Mouse (Mus musculus): ENCODE results near the gene Nup93. TPM values are rescaled to one million over a fixed set of nuclear protein-coding genes. Genes with fewer than 3 reads are reported as not detected.
"Not testable (repeated sequence)": the region's sequence is repeated elsewhere in the genome, so short reads cannot be mapped to it uniquely, and the experiment has no call there.

Gene Nup93
- 10 to 100 TPM; 44.3 to 52.6 TPM for total RNA-seq (2021)
- long read RNA-seq, transcript Nup93-201 (22 exons, 2,707 nt) = major isoform, 21 of 33 reads
- long read RNA-seq, partial matches to known transcripts = 0 of 33 reads
- long read RNA-seq, other reads (novel, unspliced or antisense) = 11 of 33 reads

GRCm38 (mm10) chr8:94214252-94215173, at the start of gene Nup93:
Gene Nup93, plus strand, starts transcription at chr8:94214564.
- DNase-seq (ENCODE audit: low spot score in 2 of 2) = peak; percentile 98 to 99

DNA sequence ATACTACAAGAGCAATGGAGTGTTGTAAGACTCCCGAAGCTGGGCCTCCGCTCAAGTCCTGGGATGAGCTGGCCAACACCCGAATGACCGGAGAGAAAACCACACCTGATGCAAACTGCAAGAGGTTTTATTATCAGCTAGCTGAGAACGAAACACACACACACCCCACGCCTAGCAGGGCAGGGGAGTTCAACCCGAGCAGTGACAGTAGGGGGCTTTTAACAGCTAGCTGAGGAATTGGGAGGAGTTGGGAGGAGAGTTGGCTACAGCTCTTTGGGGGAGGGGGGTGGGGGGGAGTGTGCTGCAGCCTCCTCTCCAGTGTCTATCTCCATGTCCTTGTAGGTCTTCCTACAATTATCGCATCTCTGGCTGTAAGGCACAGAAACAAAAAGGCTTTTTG, 48.6 kb upstream of the Nup93 start:
- not testable (repeated sequence) for DNase-seq (ENCODE audit: low spot score in 2 of 2)

DNA sequence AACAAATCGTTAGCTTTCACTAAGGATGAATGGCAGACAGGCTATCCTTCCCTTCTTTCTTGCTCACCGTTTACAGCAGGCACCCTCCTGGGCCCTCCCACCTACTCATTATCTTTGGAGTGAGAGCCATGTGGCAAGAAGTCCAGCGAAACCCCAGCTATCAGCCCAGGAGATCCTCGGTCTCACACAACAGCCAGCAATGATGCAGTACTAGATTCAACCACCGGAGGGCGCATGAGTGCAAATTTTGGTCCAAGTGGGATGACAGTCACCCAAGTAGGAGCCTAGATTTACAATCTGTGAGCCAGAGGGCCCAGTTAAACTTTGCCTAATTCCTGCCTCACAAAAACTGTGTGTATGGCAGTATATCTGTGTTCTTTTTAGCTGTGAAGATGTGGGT, 47.1 kb upstream of the Nup93 start:
- peak; percentile 89 to 98 for DNase-seq (ENCODE audit: low spot score in 2 of 2)

- DNase-seq (ENCODE audit: low spot score in 2 of 2) = no peak
Observed at GRCm38 (mm10) chr8:94169547-94169946, 44.8 kb upstream of the Nup93 start.

DNA sequence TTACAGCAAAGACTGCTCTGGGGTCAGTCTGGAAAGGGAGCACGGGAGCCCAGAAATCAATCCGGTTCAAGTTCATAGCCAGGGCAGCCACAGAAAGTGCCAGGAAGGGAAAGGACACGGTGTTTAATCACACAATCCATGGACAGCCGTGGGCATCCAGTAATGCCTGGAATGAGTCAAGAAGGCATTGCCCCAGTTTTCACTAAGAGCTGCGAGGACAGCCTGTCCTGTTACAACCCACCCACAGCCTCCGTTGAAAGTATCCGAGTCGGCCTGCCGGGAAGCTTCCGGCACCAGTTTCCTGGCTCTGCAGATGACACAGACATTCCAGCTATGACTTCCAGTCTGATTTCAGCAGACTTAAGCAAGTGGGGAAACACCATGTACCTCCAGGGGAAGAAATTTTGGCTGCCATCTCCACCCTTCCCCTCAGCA, 43.0 kb upstream of the Nup93 start:
- DNase-seq (ENCODE audit: low spot score in 2 of 2) = peak in 1 of 2 experiments; percentile 60

- DNase-seq (ENCODE audit: low spot score in 2 of 2) = peak in 1 of 2 experiments; percentile 74
Observed at GRCm38 (mm10) chr8:94172075-94172808, 42.1 kb upstream of the Nup93 start, which contains the start of gene Mt2. Gene Mt2, plus strand, starts transcription at chr8:94172664.

- DNase-seq (ENCODE audit: low spot score in 2 of 2) = no peak
Observed at GRCm38 (mm10) chr8:94172809-94173732, 41.3 kb upstream of the Nup93 start.

- no peak for DNase-seq (ENCODE audit: low spot score in 2 of 2)
Observed at GRCm38 (mm10) chr8:94173848-94174403, 40.4 kb upstream of the Nup93 start.

GRCm38 (mm10) chr8:94174619-94175213, 39.6 kb upstream of the Nup93 start:
- no peak for DNase-seq (ENCODE audit: low spot score in 2 of 2)

GRCm38 (mm10) chr8:94177716-94178390, 36.5 kb upstream of the Nup93 start:
- DNase-seq (ENCODE audit: low spot score in 2 of 2) = no peak

DNA sequence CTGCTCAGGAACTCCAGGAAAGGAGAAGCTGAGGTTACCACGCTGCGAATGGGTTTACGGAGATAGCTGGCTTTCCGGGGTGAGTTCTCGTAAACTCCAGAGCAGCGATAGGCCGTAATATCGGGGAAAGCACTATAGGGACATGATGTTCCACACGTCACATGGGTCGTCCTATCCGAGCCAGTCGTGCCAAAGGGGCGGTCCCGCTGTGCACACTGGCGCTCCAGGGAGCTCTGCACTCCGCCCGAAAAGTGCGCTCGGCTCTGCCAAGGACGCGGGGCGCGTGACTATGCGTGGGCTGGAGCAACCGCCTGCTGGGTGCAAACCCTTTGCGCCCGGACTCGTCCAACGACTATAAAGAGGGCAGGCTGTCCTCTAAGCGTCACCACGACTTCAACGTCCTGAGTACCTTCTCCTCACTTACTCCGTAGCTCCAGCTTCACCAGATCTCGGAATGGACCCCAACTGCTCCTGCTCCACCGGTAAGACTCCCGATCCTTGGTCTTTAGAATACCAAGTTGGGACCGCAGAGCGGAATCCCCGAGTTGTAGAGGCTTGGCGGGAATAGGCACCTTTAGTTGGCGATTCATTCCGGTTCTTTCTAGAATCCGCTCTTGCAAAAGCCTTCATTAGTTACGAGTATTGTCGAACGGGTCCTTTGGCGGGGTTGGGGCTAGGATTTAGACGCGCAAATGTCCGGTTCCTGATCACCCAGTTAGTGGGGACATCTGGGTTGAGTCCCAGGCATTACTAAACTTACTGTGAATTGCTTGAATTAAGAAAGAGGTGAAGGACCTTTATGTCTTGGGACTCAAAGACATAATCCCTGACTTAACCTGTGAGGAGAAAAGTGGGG, 35.3 kb upstream of the Nup93 start, which contains the start of gene Mt1:
Gene Mt1, plus strand, starts transcription at position 226 of the 856 bp plus-strand sequence.
- DNase-seq (ENCODE audit: low spot score in 2 of 2) = peak; percentile 82 to 93

GRCm38 (mm10) chr8:94179713-94180560, 34.4 kb upstream of the Nup93 start:
- DNase-seq (ENCODE audit: low spot score in 2 of 2) = no peak

DNA sequence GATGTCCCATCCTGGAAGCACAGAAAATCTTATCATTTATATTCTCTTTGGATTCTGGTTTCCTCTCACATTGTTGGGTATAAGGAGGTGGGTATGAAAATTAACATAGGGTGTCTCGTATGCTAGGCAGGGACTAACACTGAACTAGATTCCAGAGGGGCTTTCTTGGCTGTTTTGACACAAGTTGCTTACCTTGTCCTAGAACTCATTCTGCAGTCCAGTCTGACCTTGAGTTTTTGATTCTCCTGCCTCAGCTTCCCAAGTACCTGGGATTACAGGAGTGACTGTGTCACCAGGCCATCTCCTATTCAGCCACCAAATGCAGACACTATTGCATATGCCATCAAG, 33.8 kb upstream of the Nup93 start:
- no peak for DNase-seq (ENCODE audit: low spot score in 2 of 2)

DNA sequence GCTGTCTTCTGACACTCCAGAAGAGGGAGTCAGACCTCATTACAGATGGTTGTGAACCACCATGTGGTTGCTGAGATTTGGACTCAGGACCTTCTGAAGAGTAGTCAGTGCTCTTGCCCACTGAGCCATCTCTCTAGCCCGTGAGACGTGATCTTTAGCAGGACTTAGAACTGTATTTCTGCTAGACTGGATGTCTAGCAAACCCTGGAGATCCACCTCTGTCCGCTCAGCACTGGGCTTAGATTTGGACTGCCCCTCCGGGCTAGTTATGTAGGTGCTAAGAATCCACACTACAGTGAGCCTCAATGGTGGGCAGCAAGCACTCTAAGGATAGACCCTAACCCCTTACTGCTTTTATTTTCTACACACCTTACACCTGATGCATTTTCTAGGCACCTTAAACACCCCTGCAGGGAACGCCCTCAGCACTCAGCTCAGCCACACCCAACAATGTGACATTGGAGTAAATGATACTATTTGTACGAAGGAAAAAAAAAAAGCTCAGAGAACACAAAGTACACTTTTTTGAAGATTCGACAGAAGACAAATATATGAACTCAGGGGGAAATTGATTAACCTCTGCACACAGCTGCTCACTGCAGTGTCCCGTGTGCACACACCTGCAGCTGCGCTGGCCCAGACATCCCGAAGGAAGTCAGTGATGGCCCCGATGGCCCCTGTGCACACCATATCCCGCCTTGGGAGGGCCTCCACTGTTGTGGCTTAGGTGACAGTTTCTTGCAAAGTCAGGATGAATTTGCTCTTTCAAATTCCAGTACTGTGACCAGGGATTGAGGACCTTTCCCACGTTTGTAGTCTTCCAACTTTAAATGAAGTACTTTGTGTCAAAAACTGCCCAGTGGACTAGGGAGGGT, 32.1 kb upstream of the Nup93 start:
- no peak for DNase-seq (ENCODE audit: low spot score in 2 of 2)

- DNase-seq (ENCODE audit: low spot score in 2 of 2) = peak in 1 of 2 experiments; percentile 75
Observed at GRCm38 (mm10) chr8:94183117-94183516, 31.2 kb upstream of the Nup93 start.

GRCm38 (mm10) chr8:94184357-94184843, 30.0 kb upstream of the Nup93 start:
- no peak for DNase-seq (ENCODE audit: low spot score in 2 of 2)
